Mouse (Mus musculus) kidney, embryonic 16.5 days (tissue): ENCODE data around the gene Cx3cl1. TPM values are rescaled to one million over a fixed set of nuclear protein-coding genes. Genes with fewer than 3 reads are reported as not detected.

Experiments
- ATAC-seq: fragments of 200-750 bp; cut with Nextera tagmentation; 2 replicates; pipeline ENCODE4 v1.8.0; 2017; ENCODE audit warnings: moderate TSS enrichment; ENCODE audit not compliant: low FRiP score, low TSS enrichment
- H3K27ac ChIP-seq: fragments of 300-500 bp; sonication (generic); 2 replicates; pipeline ENCODE4 v1.5.1; 2014; ENCODE audit warnings: low read length
- H3K27me3 ChIP-seq: fragments of 300-500 bp; sonication (generic); 2 replicates; pipeline ENCODE4 v1.6.1; 2014; ENCODE audit warnings: low read length, control low read depth, mixed read lengths; ENCODE audit not compliant: insufficient read depth
- H3K36me3 ChIP-seq: fragments of 300-500 bp; sonication (generic); 2 replicates; pipeline ENCODE4 v1.6.1; 2014; ENCODE audit warnings: low read length, control low read depth, mixed read lengths; ENCODE audit not compliant: insufficient read depth
- H3K4me1 ChIP-seq: fragments of 300-500 bp; sonication (generic); 2 replicates; pipeline ENCODE4 v1.6.1; 2014; ENCODE audit warnings: low read length, control low read depth, mixed read lengths; ENCODE audit not compliant: insufficient read depth
- H3K4me2 ChIP-seq: fragments of 300-500 bp; sonication (generic); replicated peaks from 2 replicates; pipeline ENCODE4 v1.6.1; 2014; ENCODE audit warnings: low read depth, low read length
- H3K4me3 ChIP-seq: fragments of 300-500 bp; sonication (generic); 2 replicates; pipeline ENCODE4 v1.5.1; 2014; ENCODE audit warnings: mild to moderate bottlenecking, low read length
- H3K9ac ChIP-seq: fragments of 300-500 bp; sonication (generic); replicated peaks from 2 replicates; pipeline ENCODE4 v1.6.1; 2014; ENCODE audit warnings: low read length
- H3K9me3 ChIP-seq: fragments of 300-500 bp; sonication (generic); 2 replicates; pipeline ENCODE4 v1.6.1; 2016; ENCODE audit warnings: low read length, control low read depth
- WGBS: fragments of 180-500 bp; shearing (Covaris S2); extraction: QIAGEN DNeasy Blood & Tissue Kit; methylation state at CpG from one replicate; pipeline ENCODE4 v1.1.7; 2014; 5-methylcytosine and 5-hydroxymethylcytosine counted together
- polyA plus RNA-seq: library from polyadenylated mRNA; unstranded; fragments of >200 nt; fragmentation: Nextera tagmentation; extraction: Ambion mirVana; gene quantifications from 2 replicates; pipeline ENCODE4 v1.2.1, GENCODE M21; 2015

Gene Cx3cl1
- 12.8 and 14.0 TPM in 2 replicates for polyA plus RNA-seq

DNA sequence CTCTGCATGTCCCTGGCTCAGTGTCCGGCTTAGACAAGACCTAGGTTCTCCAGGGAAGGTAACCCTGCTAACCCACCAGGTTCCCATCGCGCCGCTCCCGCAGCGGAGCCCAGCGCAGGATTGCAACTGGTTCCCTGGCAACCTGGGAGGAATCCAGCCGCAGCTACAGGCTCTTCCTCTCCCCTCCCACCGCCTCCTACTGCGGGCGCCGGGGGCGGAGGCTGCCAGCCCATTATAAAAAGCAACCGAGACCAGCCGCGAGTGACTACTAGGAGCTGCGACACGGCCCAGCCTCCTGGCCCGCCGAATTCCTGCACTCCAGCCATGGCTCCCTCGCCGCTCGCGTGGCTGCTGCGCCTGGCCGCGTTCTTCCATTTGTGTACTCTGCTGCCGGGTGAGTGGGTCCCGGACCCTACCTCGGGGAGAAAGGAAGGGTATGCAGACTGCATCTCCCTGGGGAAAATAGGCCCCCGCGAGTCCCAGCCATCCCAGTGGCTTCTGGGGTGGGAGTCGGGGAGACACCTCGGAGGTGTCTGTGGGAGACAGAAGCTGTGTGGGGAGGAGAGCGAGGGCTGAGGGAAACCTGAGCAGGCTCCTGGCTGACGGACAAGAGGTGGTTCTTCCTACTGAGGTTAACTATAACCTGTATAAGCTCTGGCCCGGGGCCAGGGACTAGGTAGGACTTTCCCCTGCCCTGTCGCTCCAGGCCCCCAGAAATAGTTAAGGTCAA, at the start of gene Cx3cl1:
TSS of gene Cx3cl1 (plus strand) at position 69 of the 730 bp plus-strand sequence.
- Histone ChIP-seq H3K9ac (peak within 1 kb of the TSS; percentile 74), H3K4me2 (peak within 1 kb of the TSS; percentile 90), H3K9me3 (no peaks in the 10 kb centered on the region), H3K36me3 (no peaks in the 10 kb centered on the region), H3K4me1 (peaks cover 14% of the 10 kb centered on the region; the same call in 1 of the 2 replicates), H3K27ac (peak within 1 kb of the TSS; percentile 5; the same call in 1 of the 2 replicates), H3K4me3 (peak within 1 kb of the TSS; percentile 58), H3K27me3 (peaks cover 29% of the 10 kb centered on the region; the same call in 1 of the 2 replicates)
- 0% methylated on average over 38 of the region's 38 CpGs for WGBS
- peak; percentile 90 for ATAC-seq

GRCm38 (mm10) chr8:94725998-94726397, 45.8 kb upstream of the Cx3cl1 start:
- H3K4me3 ChIP-seq, result no peak overlapping the region
- H3K27me3 ChIP-seq, result no peaks in the 10 kb centered on the region
- no peak overlapping the region for H3K9ac ChIP-seq
- no peak overlapping the region for H3K4me2 ChIP-seq
- H3K27ac ChIP-seq, result 0 out of 2 replicates have a peak overlapping the region, but pooled peaks have one; percentile 46
- H3K9me3 ChIP-seq, result no peaks in the 10 kb centered on the region
- no peaks in the 10 kb centered on the region for H3K4me1 ChIP-seq
- WGBS, result 82% methylated on average over 5 of the region's 5 CpGs
- ATAC-seq, result no peak
- no peaks in the 10 kb centered on the region for H3K36me3 ChIP-seq

- no peak overlapping the region for H3K9ac ChIP-seq
- H3K9me3 ChIP-seq, result no peaks in the 10 kb centered on the region
- no peak overlapping the region for H3K27ac ChIP-seq
- no peaks in the 10 kb centered on the region for H3K27me3 ChIP-seq
- no peaks in the 10 kb centered on the region for H3K4me1 ChIP-seq
- ATAC-seq, result no peak
- H3K4me3 ChIP-seq, result no peak overlapping the region
- no peak overlapping the region for H3K4me2 ChIP-seq
- 26% methylated on average over 4 of the region's 4 CpGs for WGBS
- no peaks in the 10 kb centered on the region for H3K36me3 ChIP-seq
Observed at GRCm38 (mm10) chr8:94729301-94729700, 42.5 kb upstream of the Cx3cl1 start.

DNA sequence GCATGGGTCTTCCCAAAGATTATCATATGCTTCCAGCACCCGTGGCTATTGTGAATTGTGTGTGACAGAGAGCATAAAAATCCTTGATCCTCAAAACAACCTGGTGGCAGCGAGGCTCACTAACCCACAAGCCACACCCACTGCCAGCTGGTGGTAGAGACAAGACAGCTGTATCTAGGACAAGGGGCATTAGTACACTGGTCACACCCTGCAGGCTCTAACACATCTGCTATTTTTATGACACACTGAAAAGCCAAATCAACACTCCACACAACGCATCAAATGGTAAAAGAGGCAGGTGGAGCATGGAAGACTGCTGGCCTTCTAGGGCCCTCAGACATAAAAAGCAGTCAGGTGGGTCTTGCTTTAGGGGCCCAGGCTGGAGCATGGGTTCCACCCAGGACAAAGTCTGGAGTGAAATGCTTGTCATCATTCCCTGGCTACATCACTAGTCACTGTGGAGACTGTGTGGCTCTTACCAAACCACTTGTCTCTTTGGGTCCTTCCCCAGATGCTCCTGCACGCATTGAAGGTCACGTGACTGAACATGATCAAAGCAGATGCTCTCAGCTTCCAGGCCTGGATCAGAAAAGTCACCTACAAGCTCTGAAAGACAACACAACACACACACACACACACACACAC, 37.9 kb upstream of the Cx3cl1 start:
- Histone ChIP-seq H3K4me2 (no peak overlapping the region), H3K9ac (no peak overlapping the region), H3K4me3 (no peak overlapping the region), H3K27me3 (no peaks in the 10 kb centered on the region), H3K36me3 (no peaks in the 10 kb centered on the region), H3K27ac (no peak overlapping the region), H3K9me3 (no peaks in the 10 kb centered on the region), H3K4me1 (no peaks in the 10 kb centered on the region)
- ATAC-seq, result no peak
- WGBS, result 42% methylated on average over 5 of the region's 5 CpGs

- Histone ChIP-seq H3K9me3 (no peaks in the 10 kb centered on the region), H3K9ac (no peak overlapping the region), H3K27ac (no peak overlapping the region), H3K4me3 (no peak overlapping the region), H3K27me3 (no peaks in the 10 kb centered on the region), H3K4me1 (no peaks in the 10 kb centered on the region), H3K36me3 (no peaks in the 10 kb centered on the region), H3K4me2 (no peak overlapping the region)
- no peak for ATAC-seq
- WGBS, result 80% methylated on average over 7 of the region's 7 CpGs
Observed at GRCm38 (mm10) chr8:94734735-94735350, 37.0 kb upstream of the Cx3cl1 start.

GRCm38 (mm10) chr8:94735426-94736094, 36.2 kb upstream of the Cx3cl1 start:
- H3K27me3 ChIP-seq, result no peaks in the 10 kb centered on the region
- no peak overlapping the region for H3K4me3 ChIP-seq
- WGBS, result 55% methylated on average over 5 of the region's 5 CpGs
- no peaks in the 10 kb centered on the region for H3K4me1 ChIP-seq
- no peaks in the 10 kb centered on the region for H3K9me3 ChIP-seq
- H3K36me3 ChIP-seq, result no peaks in the 10 kb centered on the region
- H3K27ac ChIP-seq, result no peak overlapping the region
- no peak for ATAC-seq
- H3K9ac ChIP-seq, result no peak overlapping the region
- H3K4me2 ChIP-seq, result no peak overlapping the region

DNA sequence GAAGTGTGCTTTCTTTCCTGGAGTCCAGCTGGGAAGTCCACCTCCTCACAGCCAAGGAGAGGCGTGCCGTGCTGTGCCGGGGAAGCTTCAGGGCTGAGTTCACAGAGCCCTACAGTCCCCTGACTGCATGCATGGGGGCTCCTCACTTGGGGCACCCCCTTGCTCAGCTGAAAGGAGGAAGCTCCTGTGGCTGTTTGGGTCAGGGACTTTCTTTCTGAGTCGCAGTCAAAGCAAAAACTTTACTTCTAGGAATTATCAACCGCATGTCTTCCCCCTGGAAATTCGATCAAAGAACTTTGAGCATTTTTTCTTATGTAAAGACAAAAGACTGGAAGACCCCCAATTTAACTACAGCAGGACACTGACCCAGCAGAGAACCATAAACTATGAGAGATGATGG, 32.0 kb upstream of the Cx3cl1 start:
- Histone ChIP-seq H3K27me3 (no peaks in the 10 kb centered on the region), H3K9me3 (no peaks in the 10 kb centered on the region), H3K27ac (no peak overlapping the region), H3K4me3 (no peak overlapping the region), H3K36me3 (no peaks in the 10 kb centered on the region), H3K4me1 (no peaks in the 10 kb centered on the region), H3K4me2 (no peak overlapping the region), H3K9ac (no peak overlapping the region)
- ATAC-seq, result no peak
- WGBS, result 75% methylated on average over 6 of the region's 6 CpGs

- H3K27me3 ChIP-seq, result no peaks in the 10 kb centered on the region
- 91% methylated on average over 3 of the region's 3 CpGs for WGBS
- no peaks in the 10 kb centered on the region for H3K9me3 ChIP-seq
- H3K9ac ChIP-seq, result no peak overlapping the region
- no peaks in the 10 kb centered on the region for H3K4me1 ChIP-seq
- no peak overlapping the region for H3K4me2 ChIP-seq
- no peak for ATAC-seq
- no peak overlapping the region for H3K27ac ChIP-seq
- no peaks in the 10 kb centered on the region for H3K36me3 ChIP-seq
- no peak overlapping the region for H3K4me3 ChIP-seq
Observed at GRCm38 (mm10) chr8:94740591-94740990, 31.2 kb upstream of the Cx3cl1 start.

GRCm38 (mm10) chr8:94741726-94742125, 30.1 kb upstream of the Cx3cl1 start:
- H3K27me3 ChIP-seq, result no peaks in the 10 kb centered on the region
- H3K9ac ChIP-seq, result no peak overlapping the region
- H3K4me2 ChIP-seq, result no peak overlapping the region
- WGBS, result 91% methylated on average over 4 of the region's 4 CpGs
- no peak overlapping the region for H3K4me3 ChIP-seq
- no peaks in the 10 kb centered on the region for H3K36me3 ChIP-seq
- H3K4me1 ChIP-seq, result no peaks in the 10 kb centered on the region
- ATAC-seq, result no peak
- no peaks in the 10 kb centered on the region for H3K9me3 ChIP-seq
- no peak overlapping the region for H3K27ac ChIP-seq
